Mouse (Mus musculus) lung, postnatal 0 days (tissue): ENCODE results near the gene Ubc.

ENCODE experiments used
- CTCF ChIP-seq: IDR thresholded peaks from 2 replicates; pipeline ENCODE4 v1.5.1; 2016; ENCODE audit warnings: antibody characterized with exemption, mild to moderate bottlenecking
- EP300 ChIP-seq: IDR thresholded peaks from 2 replicates; pipeline ENCODE4 v1.6.1; 2016; ENCODE audit warnings: antibody characterized with exemption, mild to moderate bottlenecking, control low read depth

DNA sequence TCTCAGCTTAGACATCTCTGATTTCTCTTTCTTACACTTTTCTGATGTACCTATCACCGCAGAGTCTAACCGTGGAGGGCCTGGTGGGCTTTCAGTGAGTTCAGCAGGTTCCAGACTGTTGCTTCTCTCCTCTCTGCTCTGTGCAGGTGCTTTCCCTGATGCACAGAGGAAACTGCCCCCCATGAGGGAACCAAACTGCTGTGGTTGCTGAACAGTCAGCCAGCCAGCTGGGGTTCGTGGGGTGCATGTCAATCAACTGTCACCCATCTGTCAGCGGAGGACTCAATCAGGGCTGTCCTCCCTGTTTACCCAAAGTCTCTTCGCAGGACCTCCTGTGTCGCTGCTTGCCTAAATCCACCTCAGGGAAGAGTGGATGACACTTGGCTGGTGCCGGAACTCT is 12.8 kb downstream of the Ubc start:
- TF ChIP-seq CTCF, result no peak
- no peak for TF ChIP-seq EP300
